Mouse (Mus musculus): Measurements from ENCODE around the gene Pigg.

Pigg gene

DNA sequence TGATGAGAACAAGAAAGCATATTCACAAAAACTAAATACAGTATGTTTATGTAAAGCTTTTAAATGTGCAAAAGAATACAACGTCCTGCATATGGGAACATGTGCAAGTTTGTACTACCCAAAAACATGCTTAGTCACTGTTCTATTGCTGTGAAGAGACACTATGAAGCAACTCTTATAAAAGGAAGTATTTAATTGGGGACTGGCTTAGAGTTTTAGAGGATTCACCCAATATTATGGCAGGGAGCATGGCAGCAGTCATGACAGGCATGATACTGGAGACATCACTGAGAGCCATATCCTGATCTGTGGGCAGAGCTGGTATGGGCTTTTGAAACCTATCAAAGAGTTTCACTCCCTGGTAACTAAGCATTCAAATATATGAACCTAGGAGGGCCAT is 45.5 kb downstream of the Pigg start:
- no peak for DNase-seq (ENCODE audit: low spot score)

DNA sequence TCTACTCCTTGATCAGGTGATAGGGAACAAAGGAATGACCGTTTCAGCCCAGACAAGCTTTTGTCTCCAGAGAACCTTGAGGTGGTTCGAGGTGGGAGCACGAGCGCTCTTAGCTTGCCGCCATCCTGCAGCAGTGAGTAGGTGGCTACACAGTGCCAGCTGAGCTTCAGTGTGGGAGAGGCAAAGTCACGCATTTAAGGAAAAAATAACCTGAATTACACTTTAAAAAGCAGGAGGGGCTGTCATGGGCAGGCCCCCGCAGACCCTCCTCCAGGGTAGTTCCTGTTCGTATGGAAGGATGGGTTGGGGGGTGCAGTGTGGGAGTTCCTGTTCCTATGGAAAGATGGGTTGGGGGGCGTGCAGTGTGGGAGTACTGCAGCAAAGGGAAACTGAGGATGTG is 47.1 kb downstream of the Pigg start:
- no peak for DNase-seq (ENCODE audit: low spot score)

DNA sequence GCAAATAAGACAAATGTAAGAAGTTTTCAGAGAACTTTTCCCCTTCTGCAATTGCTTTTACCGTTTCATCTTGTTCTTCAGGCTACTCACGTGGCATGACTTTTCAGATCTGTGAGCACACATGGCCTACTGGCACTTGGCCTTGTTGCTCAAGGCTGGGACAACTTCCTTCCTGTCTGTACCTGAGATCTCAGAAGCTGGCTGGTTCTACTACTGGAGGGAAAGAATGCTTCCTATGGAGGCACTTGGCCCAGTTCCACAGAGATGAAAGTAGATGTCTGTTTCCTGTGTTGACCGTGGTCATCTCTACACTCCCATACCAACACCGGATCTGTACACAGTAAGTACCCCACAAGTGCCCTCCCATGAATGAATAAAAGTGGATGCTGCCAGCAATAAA is 47.8 kb downstream of the Pigg start:
- no peak for DNase-seq (ENCODE audit: low spot score)

DNA sequence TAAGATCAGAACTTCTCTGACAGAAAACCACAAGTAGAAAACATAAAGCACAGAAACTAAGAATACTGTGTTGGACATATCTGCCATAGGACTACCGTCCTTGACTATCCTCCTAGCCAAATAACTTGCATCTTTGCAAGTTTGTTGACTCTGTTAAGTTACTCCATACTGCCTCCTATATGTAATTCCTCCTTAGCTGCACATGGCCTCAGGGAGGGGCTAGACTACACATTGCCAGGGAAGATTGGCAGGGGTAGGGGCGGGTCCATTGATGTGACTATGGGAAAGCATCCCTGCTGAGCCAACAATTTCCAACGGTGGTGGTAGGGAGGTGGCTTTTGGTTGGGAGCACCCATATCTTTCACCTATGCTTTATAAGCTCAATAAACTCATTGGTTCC is 49.9 kb downstream of the Pigg start:
- no peak for DNase-seq (ENCODE audit: low spot score)

DNA sequence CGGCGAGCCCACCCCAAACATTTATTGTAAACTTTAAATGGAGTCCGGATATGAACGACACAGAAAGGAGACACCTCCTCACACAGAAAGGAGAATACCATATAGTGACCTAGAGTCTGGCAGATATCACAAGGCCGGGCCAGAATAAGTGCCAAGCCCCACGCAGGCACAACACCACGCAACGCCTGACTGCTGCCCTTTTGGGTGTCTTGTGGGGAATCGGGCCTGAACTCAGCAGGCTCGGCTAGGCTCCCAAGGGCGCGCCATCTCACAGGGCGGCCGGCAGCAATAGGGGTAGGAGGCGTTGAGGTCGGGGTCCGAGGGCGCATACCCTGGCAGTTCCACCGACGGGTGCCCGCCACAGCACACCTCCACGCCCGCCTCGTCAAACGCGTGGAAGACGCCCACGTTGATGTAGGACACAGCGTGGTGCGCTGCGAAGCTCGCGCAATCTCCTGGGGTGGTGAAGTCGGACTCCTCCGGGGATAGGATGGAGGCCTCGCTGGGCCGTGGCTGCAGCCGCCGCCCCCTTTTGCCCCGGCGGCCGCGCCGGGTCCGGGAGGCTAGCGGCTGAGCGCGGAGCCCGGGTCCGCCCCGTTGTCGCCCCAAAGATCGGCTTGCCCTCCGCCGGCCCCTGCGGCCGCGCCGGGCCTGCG is 54.0 kb downstream of the Pigg start:
- no peak for DNase-seq (ENCODE audit: low spot score)

DNA sequence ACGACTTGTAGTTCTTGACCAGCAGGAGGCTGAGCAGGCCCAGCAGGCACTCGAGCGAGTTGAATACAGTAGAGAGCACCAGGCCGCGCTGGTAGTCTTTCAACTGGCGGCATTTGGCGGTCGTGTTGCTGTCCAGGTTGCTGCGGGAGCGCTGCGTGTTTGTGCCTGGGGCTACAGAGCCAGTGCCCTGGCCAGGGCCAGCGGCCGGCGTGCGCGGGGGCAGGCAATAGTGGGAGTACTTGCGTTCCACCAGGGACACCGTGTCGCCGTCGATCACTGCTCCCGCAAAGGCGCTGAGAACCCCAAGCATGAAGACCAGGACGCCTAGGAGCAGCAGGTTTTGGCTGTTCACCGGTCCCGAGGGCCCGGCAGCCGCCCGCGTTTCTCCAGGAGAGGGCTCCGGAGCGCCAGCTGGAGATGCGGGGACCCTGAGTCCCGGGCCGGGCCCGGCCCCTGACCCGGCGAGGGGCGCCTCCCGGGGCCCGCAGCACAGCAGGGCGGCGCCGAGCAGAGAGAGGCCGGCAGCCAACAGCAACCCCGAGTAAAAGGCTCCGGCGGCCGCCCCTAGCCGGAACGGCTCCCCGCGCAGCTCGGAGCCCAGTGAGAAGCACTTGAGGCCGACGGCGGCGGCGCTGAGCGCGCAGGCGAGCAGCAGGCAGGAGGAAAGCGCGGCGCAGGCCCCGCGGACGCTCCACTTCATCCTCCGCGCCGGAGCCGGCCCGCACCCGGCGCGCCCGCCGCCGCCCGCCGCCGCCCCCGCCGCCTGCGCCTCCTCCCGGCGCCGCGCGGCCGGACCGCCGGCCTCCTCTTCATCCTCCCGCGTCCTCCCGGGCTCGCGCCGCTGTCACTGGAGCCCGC is 54.8 kb downstream of the Pigg start:
- no peak for DNase-seq (ENCODE audit: low spot score)

DNA sequence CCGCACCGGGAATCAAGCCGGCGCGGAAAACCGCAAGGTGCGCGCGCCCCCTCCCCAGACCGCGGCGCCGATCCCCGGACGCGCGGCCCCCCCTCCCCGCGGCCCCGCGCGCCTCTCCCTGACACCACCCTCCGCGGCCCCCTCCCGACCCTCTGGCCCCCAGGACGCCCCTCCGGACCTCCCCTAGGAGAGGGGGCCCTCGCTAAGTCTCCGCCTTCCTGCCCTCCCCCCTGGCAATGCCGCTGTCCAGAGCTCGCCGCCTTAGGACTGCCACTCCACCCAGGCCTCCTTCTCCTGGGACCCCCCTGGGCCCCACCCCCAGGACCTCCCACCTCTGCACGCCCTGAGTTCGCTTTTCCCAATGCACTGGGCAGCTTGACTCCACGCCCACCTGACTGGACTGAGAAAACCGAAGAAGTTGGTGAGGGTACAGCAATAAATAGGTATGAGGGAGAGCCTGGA is 55.5 kb downstream of the Pigg start, which contains the start of gene Gm42517:
Gene Gm42517 (minus strand): TSS at position 52 of the 462 bp plus-strand sequence.
- no peak for DNase-seq (ENCODE audit: low spot score)

DNA sequence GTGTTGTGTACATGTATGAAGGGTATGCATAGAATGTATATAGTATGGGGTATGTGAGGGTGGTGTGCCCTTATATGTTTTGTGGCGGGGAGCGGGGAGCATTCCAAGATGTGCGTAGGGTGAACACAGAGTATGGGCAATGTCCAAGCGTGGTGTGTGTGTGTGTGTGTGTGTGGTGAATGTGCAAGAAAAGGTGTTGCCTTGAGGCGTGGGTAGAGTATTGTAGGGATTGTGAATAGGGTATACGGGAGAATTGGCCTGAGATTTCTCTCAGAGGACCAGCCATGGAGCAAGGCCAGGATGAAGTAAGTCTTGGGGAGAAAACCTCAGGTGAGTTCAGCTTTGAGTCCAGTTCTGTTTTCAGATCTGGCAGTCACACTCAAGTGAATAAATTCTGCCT is 56.0 kb downstream of the Pigg start:
- DNase-seq (ENCODE audit: low spot score) = no peak

DNA sequence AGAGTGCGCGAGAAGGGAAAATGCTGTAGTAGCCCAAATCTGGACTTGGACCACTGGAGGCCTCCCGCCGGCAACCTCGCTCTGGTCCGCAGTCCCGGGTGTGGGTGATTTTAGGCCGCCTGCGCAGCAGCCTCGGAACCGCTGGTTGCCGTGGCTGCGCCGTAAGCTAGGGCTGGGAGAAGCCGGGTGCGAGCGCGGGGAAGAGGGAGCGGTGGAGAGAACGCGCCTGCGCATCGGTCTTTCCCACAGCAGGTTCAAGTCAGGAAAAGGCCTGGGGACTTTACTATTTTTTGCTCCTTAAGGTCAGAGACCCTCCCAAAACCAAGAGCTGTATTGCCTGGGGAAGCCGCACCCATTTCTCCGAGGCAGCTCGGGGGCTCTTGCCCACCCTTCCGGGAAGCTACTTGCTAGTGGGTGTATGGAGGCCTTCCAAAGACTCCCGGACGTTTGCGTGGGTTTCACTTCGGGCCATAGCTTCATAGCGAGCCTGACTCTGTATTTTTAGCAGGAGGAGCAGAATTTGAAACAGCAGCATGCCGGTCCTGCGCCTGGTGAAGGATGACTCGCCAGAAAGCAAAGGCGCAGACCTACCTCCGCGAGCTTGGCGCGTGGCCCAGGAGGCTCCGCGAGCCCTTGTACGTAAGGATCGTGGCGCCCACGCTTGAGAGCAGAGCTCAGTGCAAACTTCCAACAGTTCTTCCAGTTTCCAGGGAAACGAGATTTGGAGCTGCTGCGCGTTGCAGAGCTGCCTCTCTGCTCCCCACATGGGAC is 56.6 kb downstream of the Pigg start:
- DNase-seq (ENCODE audit: low spot score) = no peak

DNA sequence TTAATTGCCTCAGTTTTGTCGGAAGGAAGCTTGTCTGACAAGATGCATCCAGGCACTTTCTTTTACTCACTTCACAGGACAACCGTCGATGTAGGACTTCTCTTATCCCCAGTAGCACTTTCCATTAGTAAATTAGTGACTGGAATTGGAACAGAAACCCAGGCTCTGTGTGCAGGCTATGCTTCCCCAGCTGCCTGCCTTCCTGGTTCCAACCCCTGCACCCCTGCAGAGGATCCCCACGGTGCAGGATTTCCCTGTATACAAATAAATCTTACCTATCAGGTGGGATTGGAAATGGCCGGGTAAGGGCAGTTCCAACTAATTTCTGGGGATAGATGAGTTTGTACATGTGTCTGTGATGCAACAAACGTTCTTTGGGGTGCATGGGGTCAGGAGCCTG is 57.6 kb downstream of the Pigg start:
- no peak for DNase-seq (ENCODE audit: low spot score)

DNA sequence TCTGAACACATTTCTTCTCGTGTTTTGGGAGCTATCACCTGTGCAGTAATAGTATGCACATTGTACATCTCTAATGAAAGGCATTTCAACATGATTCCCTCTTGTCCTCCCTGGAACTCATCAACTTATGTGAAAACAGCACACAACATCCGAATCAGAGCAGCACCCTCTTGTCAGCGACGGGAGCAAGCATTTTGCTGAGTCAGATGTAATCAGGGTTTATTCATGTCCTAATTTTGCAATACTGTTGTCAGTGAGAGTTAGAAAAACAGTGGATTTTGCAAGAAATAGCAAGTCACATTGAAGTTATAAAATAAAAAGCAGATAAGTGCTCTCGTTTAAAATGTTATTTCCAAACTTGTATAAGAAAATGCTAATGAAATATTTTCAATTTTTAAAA is 61.7 kb downstream of the Pigg start:
- DNase-seq (ENCODE audit: low spot score) = no peak

DNA sequence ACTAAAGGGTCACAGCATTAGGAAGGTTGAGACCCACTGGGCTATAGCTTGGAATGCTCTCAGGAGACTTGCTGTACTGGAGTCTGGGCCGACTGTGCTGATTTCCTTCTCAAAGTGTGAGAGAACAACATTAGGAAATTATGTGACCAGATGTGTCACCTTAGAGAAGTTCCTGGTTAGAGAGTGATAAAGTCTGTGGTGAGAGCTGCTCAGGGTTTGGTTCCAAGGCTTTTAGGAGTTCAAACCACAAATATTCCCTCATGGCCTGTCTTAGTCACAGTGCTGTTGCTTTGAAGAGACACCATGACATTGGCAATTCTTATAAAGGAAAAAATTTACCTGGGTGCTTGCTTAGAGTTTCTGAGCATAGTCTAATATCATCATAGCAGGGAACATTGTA is 63.6 kb downstream of the Pigg start:
- DNase-seq (ENCODE audit: low spot score) = no peak

DNA sequence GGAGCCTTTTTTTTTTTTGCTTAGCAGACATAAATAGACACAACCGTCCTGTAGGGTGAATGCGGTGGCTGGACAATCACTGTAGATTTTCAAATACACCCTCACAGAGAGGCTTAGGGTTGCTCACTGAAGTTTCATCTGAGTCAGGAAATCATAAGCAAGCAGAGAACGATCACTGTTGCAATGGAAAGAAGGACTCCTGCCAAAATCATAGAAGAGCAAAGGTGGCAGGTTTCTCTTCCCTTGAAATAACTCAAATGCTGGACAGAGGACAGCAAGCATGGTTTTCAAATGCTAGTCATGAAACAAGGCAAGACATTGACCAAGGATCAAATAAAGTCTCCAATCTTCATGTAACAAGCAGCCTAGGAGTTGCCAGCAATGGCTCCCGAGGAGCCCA is 65.9 kb downstream of the Pigg start:
- DNase-seq (ENCODE audit: low spot score) = no peak

DNA sequence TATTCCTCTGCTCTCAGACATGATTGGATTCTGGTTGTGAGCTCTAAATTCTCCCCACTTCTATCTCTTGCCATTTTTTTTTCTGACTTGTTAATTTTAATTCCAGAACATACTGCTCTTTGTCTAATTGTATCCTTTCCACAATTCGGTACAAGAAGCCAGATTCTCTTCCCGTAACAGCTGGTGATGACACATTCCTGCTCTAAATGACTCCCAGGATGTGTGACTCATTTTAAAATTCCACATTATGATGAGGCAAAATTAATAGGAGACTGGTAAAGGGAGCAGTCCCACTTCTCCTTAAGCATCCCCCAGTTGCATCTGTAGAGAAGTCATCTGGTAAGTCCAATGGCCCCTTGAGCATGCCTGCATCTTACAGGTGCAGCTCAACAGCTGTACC is 73.2 kb downstream of the Pigg start:
- DNase-seq (ENCODE audit: low spot score) = no peak

DNA sequence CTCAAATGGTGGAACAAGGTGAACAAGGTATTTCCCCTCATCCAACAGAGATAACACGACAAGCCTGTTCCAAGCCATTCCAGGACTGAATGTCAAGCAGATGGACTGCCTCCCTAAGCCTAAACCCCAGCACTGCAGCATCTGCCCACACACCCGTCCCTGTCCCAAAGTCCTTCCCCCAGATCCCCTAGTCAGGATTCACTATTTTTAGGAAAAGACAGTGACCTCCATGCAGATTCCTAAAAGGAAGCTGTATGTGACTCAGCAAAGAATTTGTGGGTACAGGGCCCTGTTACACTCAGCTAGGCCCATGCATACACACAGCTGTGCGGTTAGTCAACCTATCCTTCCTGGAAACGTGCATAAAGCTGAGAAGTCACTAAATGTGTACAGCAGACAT is 74.0 kb downstream of the Pigg start:
- DNase-seq (ENCODE audit: low spot score) = no peak

DNA sequence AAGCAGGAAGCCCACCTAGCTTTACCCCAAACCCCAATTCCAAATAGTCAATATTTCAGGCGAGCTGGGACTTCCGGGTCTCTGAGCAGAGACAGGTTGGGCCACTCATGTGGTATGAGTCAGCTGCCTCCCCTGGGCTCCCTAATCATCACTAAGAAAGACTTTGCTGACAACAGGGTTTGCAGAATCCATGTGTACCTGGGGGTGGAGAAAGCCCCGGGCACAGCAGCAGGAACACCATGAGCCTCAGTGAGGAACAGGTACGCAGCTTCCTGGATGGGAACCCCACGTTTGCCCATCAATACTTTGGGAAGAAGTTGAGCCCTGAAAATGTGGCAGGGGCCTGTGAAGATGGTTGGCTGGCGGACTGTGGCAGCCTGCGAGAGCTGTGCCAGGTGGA is 75.8 kb downstream of the Pigg start, which contains the start of gene Pde6b:
Gene Pde6b (plus strand): TSS at position 191 of the 400 bp plus-strand sequence.
- no peak for DNase-seq (ENCODE audit: low spot score)

DNA sequence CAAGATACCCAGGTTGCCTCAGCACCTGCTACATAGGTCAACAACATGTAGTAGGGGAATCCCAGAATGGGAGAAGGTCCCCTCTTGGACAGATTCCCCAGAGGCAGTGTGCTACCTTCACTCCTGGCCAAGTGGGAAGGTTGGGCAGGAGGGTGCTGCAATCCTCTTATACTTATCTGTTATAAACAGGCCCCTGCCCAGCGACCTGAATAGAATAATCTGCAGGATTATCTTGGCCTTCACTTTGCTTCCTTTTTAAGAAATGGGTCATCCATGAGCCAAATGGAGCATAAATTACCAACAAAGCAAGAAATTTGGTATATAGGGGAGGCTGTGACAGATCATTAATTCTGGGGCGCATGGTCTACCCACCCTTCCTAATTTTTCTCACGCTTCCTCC is 77.3 kb downstream of the Pigg start:
- no peak for DNase-seq (ENCODE audit: low spot score)
